Mouse (Mus musculus) MEL (cell line): ENCODE measurements around the gene Xab2. TPM values are rescaled to one million over a fixed set of nuclear protein-coding genes. Genes with fewer than 3 reads are reported as not detected.
A peak's percentile ranks its signal among the peaks of the same experiment; 100 is the strongest.

Experiments
- DNase-seq: peaks from one replicate; pipeline ENCODE4 v3.0.0; 2011; ENCODE audit warnings: low read depth, low spot score
- H3K27ac ChIP-seq: 2 replicates; pipeline ENCODE4 v1.5.1; 2012; ENCODE audit warnings: low read depth, mild to moderate bottlenecking, control low read depth, low read length, moderate library complexity; ENCODE audit not compliant: control insufficient read depth
- H3K27me3 ChIP-seq, 2 experiments: fragments of 150-350 bp in 1 of 2; sonication (generic) in 1 of 2; 2 replicates each; pipeline ENCODE4 v1.6.1; 2012; ENCODE audit warnings: low read length in 2 of 2, mild to moderate bottlenecking in 2 of 2, improper control_type of control experiment in 1 of 2, moderate library complexity in 1 of 2; ENCODE audit not compliant: insufficient read depth in 2 of 2, control insufficient read depth in 1 of 2
- H3K36me3 ChIP-seq, 2 experiments: 2 replicates each; pipeline ENCODE4 v1.6.1; 2012 to 2014; ENCODE audit warnings: low read length in 2 of 2, improper control_type of control experiment in 1 of 2, inconsistent platforms in 1 of 2, mild to moderate bottlenecking in 1 of 2; ENCODE audit not compliant: insufficient read depth in 2 of 2, control insufficient read depth in 1 of 2
- H3K4me1 ChIP-seq, 2 experiments: fragments of 150-350 bp in 1 of 2; sonication (generic) in 1 of 2; 2 replicates each; pipeline ENCODE4 v1.6.1; 2012; ENCODE audit warnings: low read length in 2 of 2, improper control_type of control experiment in 1 of 2, mild to moderate bottlenecking in 1 of 2; ENCODE audit not compliant: insufficient read depth in 2 of 2, control insufficient read depth in 1 of 2
- H3K4me3 ChIP-seq, 2 experiments: fragments of 150-350 bp in 1 of 2; sonication (generic) in 1 of 2; 2 replicates each; pipeline ENCODE4 v1.5.1; 2012; ENCODE audit warnings: low read depth in 2 of 2, low read length in 2 of 2, mild to moderate bottlenecking in 2 of 2, moderate library complexity in 2 of 2, control low read depth in 1 of 2, improper control_type of control experiment in 1 of 2; ENCODE audit not compliant: control insufficient read depth in 1 of 2, insufficient read depth in 1 of 2
- H3K79me2 ChIP-seq: 2 replicates; pipeline ENCODE4 v1.6.1; 2012; ENCODE audit warnings: mild to moderate bottlenecking, low read length, moderate library complexity; ENCODE audit not compliant: control insufficient read depth, poor library complexity, insufficient read depth
- H3K9ac ChIP-seq: 2 replicates; pipeline ENCODE4 v1.6.1; 2012; ENCODE audit warnings: low read depth, mild to moderate bottlenecking, control low read depth, low read length, moderate library complexity; ENCODE audit not compliant: control insufficient read depth, poor library complexity, severe bottlenecking
- H3K9me3 ChIP-seq: fragments of 150-350 bp; sonication (generic); replicated peaks from 2 replicates; pipeline ENCODE4 v1.6.1; 2012; ENCODE audit warnings: mild to moderate bottlenecking, low read length, improper control_type of control experiment, moderate library complexity; ENCODE audit not compliant: insufficient read depth
- BHLHE40 ChIP-seq: IDR thresholded peaks from 2 replicates; pipeline ENCODE4 v1.6.1; 2012; ENCODE audit warnings: low read depth, mild to moderate bottlenecking, inconsistent platforms, low read length, improper control_type of control experiment, borderline replicate concordance
- CHD1 ChIP-seq: IDR thresholded peaks from 2 replicates; pipeline ENCODE4 v1.6.1; 2012; ENCODE audit warnings: low read depth, mild to moderate bottlenecking, inconsistent platforms, low read length, improper control_type of control experiment
- CHD2 ChIP-seq: IDR thresholded peaks from 2 replicates; pipeline ENCODE4 v1.6.1; 2011; ENCODE audit warnings: low read length, improper control_type of control experiment
- ELF1 ChIP-seq: IDR thresholded peaks from 2 replicates; pipeline ENCODE4 v1.6.1; 2014; ENCODE audit warnings: low read depth, mild to moderate bottlenecking, inconsistent platforms, low read length, improper control_type of control experiment, moderate library complexity
- EP300 ChIP-seq, 2 experiments: IDR thresholded peaks; 2 replicates each; pipeline ENCODE4 v1.6.1; 2011; ENCODE audit warnings: improper control_type of control experiment in 2 of 2, low read length in 2 of 2, low read depth in 1 of 2, mild to moderate bottlenecking in 1 of 2
- ETS1 ChIP-seq: IDR thresholded peaks from 2 replicates; pipeline ENCODE4 v1.6.1; 2012; ENCODE audit warnings: low read depth, mild to moderate bottlenecking, inconsistent platforms, low read length, improper control_type of control experiment, moderate library complexity
- GABPA ChIP-seq: IDR thresholded peaks from 2 replicates; pipeline ENCODE4 v1.6.1; 2012; ENCODE audit warnings: low read depth, mild to moderate bottlenecking, inconsistent platforms, low read length, improper control_type of control experiment, moderate library complexity
- GATA1 ChIP-seq: IDR thresholded peaks from 2 replicates; pipeline ENCODE4 v1.6.1; 2011; ENCODE audit warnings: low read depth, low read length, improper control_type of control experiment
- HCFC1 ChIP-seq: IDR thresholded peaks from 2 replicates; pipeline ENCODE4 v1.6.1; 2012; ENCODE audit warnings: low read depth, mild to moderate bottlenecking, inconsistent platforms, low read length, improper control_type of control experiment, moderate library complexity
- JUND ChIP-seq: IDR thresholded peaks from 2 replicates; pipeline ENCODE4 v1.6.1; 2011; ENCODE audit warnings: low read depth, mild to moderate bottlenecking, improper control_type of control experiment, low read length
- KAT2A ChIP-seq: conservative IDR thresholded peaks from 2 replicates; pipeline ENCODE4 v1.6.1; 2012; ENCODE audit warnings: low read depth, low read length, improper control_type of control experiment, inconsistent platforms
- MAFK ChIP-seq: IDR thresholded peaks from 2 replicates; pipeline ENCODE4 v1.6.1; 2011; ENCODE audit warnings: low read depth, mild to moderate bottlenecking, low read length, improper control_type of control experiment, borderline replicate concordance
- MAX ChIP-seq: IDR thresholded peaks from 2 replicates; pipeline ENCODE4 v1.6.1; 2011; ENCODE audit warnings: low read length, improper control_type of control experiment
- MAZ ChIP-seq: IDR thresholded peaks from 2 replicates; pipeline ENCODE4 v1.6.1; 2012; ENCODE audit warnings: low read depth, mild to moderate bottlenecking, inconsistent platforms, low read length, improper control_type of control experiment
- MEF2A ChIP-seq: IDR thresholded peaks from 2 replicates; pipeline ENCODE4 v1.6.1; 2014; ENCODE audit warnings: low read depth, mild to moderate bottlenecking, inconsistent platforms, low read length, improper control_type of control experiment; ENCODE audit not compliant: poor library complexity, insufficient replicate concordance, severe bottlenecking; ENCODE audit errors: extremely low read depth
- MXI1 ChIP-seq: IDR thresholded peaks from 2 replicates; pipeline ENCODE4 v1.6.1; 2011; ENCODE audit warnings: mild to moderate bottlenecking, low read depth, low read length, improper control_type of control experiment
- MYB ChIP-seq: IDR thresholded peaks from 2 replicates; pipeline ENCODE4 v1.6.1; 2011; ENCODE audit warnings: mild to moderate bottlenecking, low read depth, low read length, improper control_type of control experiment
- MYC ChIP-seq: IDR thresholded peaks from 2 replicates; pipeline ENCODE4 v1.6.1; 2011; ENCODE audit warnings: low read depth, mild to moderate bottlenecking, low read length, improper control_type of control experiment, moderate library complexity
- NELFE ChIP-seq: IDR thresholded peaks from 2 replicates; pipeline ENCODE4 v1.6.1; 2011; ENCODE audit warnings: low read depth, low read length, improper control_type of control experiment
- NRF1 ChIP-seq: IDR thresholded peaks from 2 replicates; pipeline ENCODE4 v1.6.1; 2014; ENCODE audit warnings: low read depth, mild to moderate bottlenecking, inconsistent platforms, low read length, improper control_type of control experiment, moderate library complexity; ENCODE audit not compliant: poor library complexity, insufficient read depth, severe bottlenecking
- POLR2A ChIP-seq, 2 experiments: IDR thresholded peaks; 2 replicates each; pipeline ENCODE4 v1.6.1; 2011 to 2012; ENCODE audit warnings: low read length in 2 of 2, mild to moderate bottlenecking in 2 of 2, control low read depth in 1 of 2, improper control_type of control experiment in 1 of 2, low read depth in 1 of 2, moderate library complexity in 1 of 2; ENCODE audit not compliant: control insufficient read depth in 1 of 2, insufficient read depth in 1 of 2, poor library complexity in 1 of 2
- POLR2AphosphoS2 ChIP-seq: IDR thresholded peaks from 2 replicates; pipeline ENCODE4 v1.6.1; 2011; ENCODE audit warnings: low read length, improper control_type of control experiment
- POLR2AphosphoS5 ChIP-seq: IDR thresholded peaks from 2 replicates; pipeline ENCODE4 v1.6.1; 2012; ENCODE audit warnings: low read depth, borderline replicate concordance, mild to moderate bottlenecking, inconsistent platforms, low read length, moderate library complexity, mixed read lengths
- RAD21 ChIP-seq: IDR thresholded peaks from 2 replicates; pipeline ENCODE4 v1.6.1; 2011; ENCODE audit warnings: mild to moderate bottlenecking, low read depth, low read length, improper control_type of control experiment
- RCOR1 ChIP-seq: IDR thresholded peaks from 2 replicates; pipeline ENCODE4 v1.6.1; 2012; ENCODE audit warnings: low read depth, mild to moderate bottlenecking, inconsistent platforms, low read length, improper control_type of control experiment
- SIN3A ChIP-seq: IDR thresholded peaks from 2 replicates; pipeline ENCODE4 v1.6.1; 2012; ENCODE audit warnings: low read length, improper control_type of control experiment, inconsistent platforms
- SMC3 ChIP-seq: IDR thresholded peaks from 2 replicates; pipeline ENCODE4 v1.6.1; 2011; ENCODE audit warnings: low read depth, low read length, improper control_type of control experiment
- TAL1 ChIP-seq: IDR thresholded peaks from 2 replicates; pipeline ENCODE4 v1.6.1; 2012; ENCODE audit warnings: mild to moderate bottlenecking, inconsistent platforms, low read length, moderate library complexity, mixed read lengths
- TBP ChIP-seq: IDR thresholded peaks from 2 replicates; pipeline ENCODE4 v1.8.0; 2011; ENCODE audit warnings: low read depth, low read length, improper control_type of control experiment
- TCF12 ChIP-seq: IDR thresholded peaks from 2 replicates; pipeline ENCODE4 v1.6.1; 2014; ENCODE audit warnings: low read depth, mild to moderate bottlenecking, inconsistent platforms, low read length, improper control_type of control experiment, moderate library complexity
- UBTF ChIP-seq: IDR thresholded peaks from 2 replicates; pipeline ENCODE4 v1.6.1; 2012; ENCODE audit warnings: low read depth, mild to moderate bottlenecking, inconsistent platforms, low read length, improper control_type of control experiment, moderate library complexity, borderline replicate concordance; ENCODE audit not compliant: insufficient read depth
- USF2 ChIP-seq, 2 experiments: IDR thresholded peaks; 2 replicates each; pipeline ENCODE4 v1.6.1; 2011 to 2012; ENCODE audit warnings: improper control_type of control experiment in 2 of 2, low read length in 2 of 2, borderline replicate concordance in 1 of 2, inconsistent platforms in 1 of 2, low read depth in 1 of 2, mild to moderate bottlenecking in 1 of 2; ENCODE audit not compliant: insufficient read depth in 1 of 2
- ZC3H11A ChIP-seq: IDR thresholded peaks from 2 replicates; pipeline ENCODE4 v1.6.1; 2012; ENCODE audit warnings: low read depth, mild to moderate bottlenecking, inconsistent platforms, low read length, improper control_type of control experiment
- ZKSCAN1 ChIP-seq: IDR thresholded peaks from 2 replicates; pipeline ENCODE4 v1.6.1; 2012; ENCODE audit warnings: low read depth, mild to moderate bottlenecking, inconsistent platforms, low read length, improper control_type of control experiment, moderate library complexity
- ZNF384 ChIP-seq: IDR thresholded peaks from 2 replicates; pipeline ENCODE4 v1.6.1; 2012; ENCODE audit warnings: low read depth, mild to moderate bottlenecking, inconsistent platforms, low read length, improper control_type of control experiment
- polyA plus RNA-seq, 2 experiments: library from polyadenylated mRNA; stranded (reverse) in 1 of 2; unstranded in 1 of 2; fragments of >175 nt in 1 of 2; fragments of >200 nt in 1 of 2; gene quantifications; 2 replicates each; pipeline versions ENCODE4 v1.2.1 to v1.2.4; 2012; ENCODE audit warnings: low replicate concordance in 2 of 2, low read depth in 1 of 2; ENCODE audit not compliant: insufficient read length in 2 of 2, insufficient read depth in 1 of 2, missing spikeins in 1 of 2
- total RNA-seq: library from RNA; depleted of rRNA; stranded (reverse); fragments of 300-350 nt; gene quantifications from 2 replicates; pipeline ENCODE4 v1.2.3, GENCODE M21; 2012; rRNA removed

The Xab2 gene
- total RNA-seq = 60.6 and 68.1 TPM in 2 replicates
- 10 to 100 TPM; 54.8 to 90.4 TPM for polyA plus RNA-seq

- H3K27ac ChIP-seq = peak within 1 kb of the TSS; percentile 9; the same call in 1 of the 2 replicates
- H3K36me3 ChIP-seq = peaks cover 2 to 12% of the 10 kb centered on the region in 2 experiments
- TF ChIP-seq GABPA = peak; percentile 57; the same call in 1 of the 2 replicates
- TF ChIP-seq TCF12 = peak; percentile 50; the same call in 1 of the 2 replicates
- TF ChIP-seq SMC3 = no peak
- peak; percentile 13 to 69; a peak in 2 of 4 replicates for TF ChIP-seq POLR2A (IDR thresholded peaks at IDR 0.05; ENCODE audit: control insufficient read depth in 1 of 2, insufficient read depth in 1 of 2, low read depth in 1 of 2, low read length in 2 of 2, poor library complexity in 1 of 2)
- TF ChIP-seq EP300 (IDR thresholded peaks at IDR 0.05; ENCODE audit: low read depth in 1 of 2, low read length in 2 of 2) = no peak
- TF ChIP-seq BHLHE40 = no peak
- no peak for TF ChIP-seq MAX
- TF ChIP-seq CHD1 = no peak
- TF ChIP-seq MAZ = peak; percentile 92
- peak; percentile 94 for TF ChIP-seq KAT2A
- TF ChIP-seq ZKSCAN1 = no peak
- TF ChIP-seq RCOR1 = no peak
- TF ChIP-seq USF2 (IDR thresholded peaks at IDR 0.05; ENCODE audit: borderline replicate concordance in 1 of 2, insufficient read depth in 1 of 2, low read depth in 1 of 2, low read length in 2 of 2) = no peak
- TF ChIP-seq MXI1 = peak; percentile 87
- TF ChIP-seq ETS1 = peak; percentile 17; the same call in 1 of the 2 replicates
- peak; percentile 62; the same call in 1 of the 2 replicates for TF ChIP-seq MYC
- peak; percentile 100 for TF ChIP-seq SIN3A
- TF ChIP-seq GATA1 = 0 out of 2 replicates have a peak, but pooled peaks have one; percentile 4
- TF ChIP-seq HCFC1 = peak; percentile 99
- TF ChIP-seq TBP = peak; percentile 40
- no peak for TF ChIP-seq UBTF
- TF ChIP-seq JUND = peak; percentile 83; the same call in 1 of the 2 replicates
- peak; percentile 49; the same call in 1 of the 2 replicates for TF ChIP-seq NRF1
- no peak for TF ChIP-seq ZC3H11A
- TF ChIP-seq POLR2AphosphoS5 = no peak
- TF ChIP-seq MYB = no peak
- TF ChIP-seq POLR2AphosphoS2 = peak; percentile 39; the same call in 1 of the 2 replicates
- TF ChIP-seq TAL1 = no peak
- peak; percentile 92 for TF ChIP-seq CHD2
- no peak for TF ChIP-seq MEF2A
- no peak for TF ChIP-seq MAFK
- TF ChIP-seq ELF1 = peak; percentile 99
- no peak for TF ChIP-seq ZNF384
- TF ChIP-seq RAD21 = no peak
- peak; percentile 60 for TF ChIP-seq NELFE
Measured at GRCm38 (mm10) chr8:3621199-3621970, at the start of gene Xab2, which contains the start of gene Pet100. TSS of gene Xab2 (minus strand) at chr8:3621316. TSS of gene Pet100 (plus strand) at chr8:3621548.

More at GRCm38 (mm10) chr8:3621199-3621970, at the start of gene Xab2, which contains the start of gene Pet100:
- peaks cover 29% of the 10 kb centered on the region for H3K79me2 ChIP-seq
- peak within 1 kb of the TSS; percentile 87 for H3K9ac ChIP-seq
- no peaks in the 10 kb centered on the region for H3K9me3 ChIP-seq
- peak; percentile 100 for DNase-seq
- no peaks in the 10 kb centered on the region for H3K27me3 ChIP-seq
- H3K4me3 ChIP-seq = peak within 1 kb of the TSS; percentile 89 to 99
- peaks cover under 1 to 7% of the 10 kb centered on the region in 2 experiments; a peak in 3 of 4 replicates for H3K4me1 ChIP-seq
